Mouse (Mus musculus) C2C12 (cell line): ENCODE data around the gene Gjd2.

ENCODE experiments used
- CTCF ChIP-seq: IDR thresholded peaks from one replicate; pipeline ENCODE4 v1.5.1; 2011; ENCODE audit not compliant: control insufficient read depth, insufficient read depth, insufficient read length
- MYOD1 ChIP-seq: IDR thresholded peaks from one replicate; pipeline ENCODE4 v1.6.1; 2011; ENCODE audit warnings: low read depth; ENCODE audit not compliant: control insufficient read depth, insufficient read length

DNA sequence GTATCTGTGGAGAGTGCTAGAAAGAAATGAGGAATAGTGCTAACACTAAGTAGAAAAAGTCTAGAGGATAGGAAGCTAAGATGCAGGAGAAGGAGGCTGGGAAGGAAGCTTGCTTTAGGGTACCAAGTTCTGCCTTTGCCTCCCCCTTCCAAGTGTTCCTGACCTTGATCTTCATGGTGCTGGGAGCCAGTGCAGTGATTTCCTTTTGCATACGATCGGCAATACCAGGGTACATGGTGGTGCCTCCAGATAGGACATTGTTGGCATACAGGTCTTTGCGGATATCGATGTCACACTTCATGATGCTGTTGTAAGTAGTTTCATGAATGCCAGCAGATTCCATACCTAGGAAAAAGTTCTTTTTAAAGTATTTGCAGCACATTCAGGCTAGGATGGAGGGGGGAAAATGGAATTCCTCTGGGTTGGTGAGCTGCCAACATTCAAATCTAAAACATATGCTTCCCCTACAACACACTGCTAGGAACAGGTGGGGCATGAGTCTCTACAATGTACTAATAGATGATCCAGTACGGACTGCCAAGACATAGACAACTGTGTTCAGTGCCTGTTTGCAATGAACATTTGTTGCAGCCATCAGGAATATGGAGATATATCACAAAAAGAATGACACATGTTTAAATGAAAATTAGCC is 34.7 kb upstream of the Gjd2 start:
- TF ChIP-seq MYOD1, result no peak
- no peak for TF ChIP-seq CTCF
